Mouse (Mus musculus) left cerebral cortex, adult 11 months (tissue): ENCODE measurements around the gene Lrfn4.

Experiments
- DNase-seq: peaks from one replicate; pipeline ENCODE4 v3.0.0; 2022; ENCODE audit warnings: low spot score

The Lrfn4 gene

DNA sequence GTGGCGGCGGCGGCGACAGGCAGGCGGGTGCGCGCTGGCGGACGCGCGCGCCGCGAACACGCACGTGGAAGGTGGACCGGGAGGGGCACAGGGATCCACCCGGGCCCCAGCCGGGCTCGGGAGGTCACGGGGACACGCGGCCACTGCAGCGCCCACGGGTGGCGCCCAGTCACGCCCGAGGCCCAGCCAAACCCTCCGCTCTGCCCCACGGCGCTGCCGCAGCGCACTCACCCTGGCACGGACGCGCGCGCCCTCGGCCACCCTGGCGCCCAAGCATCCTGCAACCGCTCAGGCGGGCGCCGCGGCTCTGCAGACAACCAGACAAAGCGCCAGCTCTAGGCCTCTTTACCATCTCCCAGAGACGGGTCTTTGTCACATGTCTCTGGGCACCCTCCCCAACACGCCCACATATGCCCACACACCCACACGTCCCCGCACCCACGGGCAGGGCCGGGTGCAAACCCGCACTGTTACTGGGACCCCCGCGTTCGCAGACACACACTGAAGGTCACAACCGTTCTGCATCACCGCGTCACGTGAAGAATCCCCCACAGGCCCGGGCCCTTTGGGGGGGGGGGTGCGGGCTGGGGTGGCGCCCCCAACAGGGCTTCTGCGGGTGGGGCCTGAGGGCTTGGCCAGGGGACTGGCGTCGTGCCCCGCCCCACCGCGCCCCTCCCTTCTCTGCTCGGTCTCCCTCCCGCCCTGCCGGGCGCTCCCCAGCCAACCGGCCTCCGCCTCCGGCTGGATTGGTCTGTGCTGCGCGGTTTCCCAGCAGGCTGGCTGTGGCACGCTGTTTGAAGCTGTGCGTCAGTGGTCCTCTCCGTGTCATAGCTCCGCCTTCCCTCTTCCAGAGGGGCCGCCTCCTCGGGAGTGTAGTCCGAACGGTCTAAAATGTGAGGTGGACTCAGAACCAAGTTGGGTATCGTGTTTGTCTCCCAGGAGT is at the start of gene Lrfn4:
Gene Lrfn4, minus strand, starts transcription at position 517 of the 943 bp plus-strand sequence.
- peak; percentile 85 for DNase-seq

DNA sequence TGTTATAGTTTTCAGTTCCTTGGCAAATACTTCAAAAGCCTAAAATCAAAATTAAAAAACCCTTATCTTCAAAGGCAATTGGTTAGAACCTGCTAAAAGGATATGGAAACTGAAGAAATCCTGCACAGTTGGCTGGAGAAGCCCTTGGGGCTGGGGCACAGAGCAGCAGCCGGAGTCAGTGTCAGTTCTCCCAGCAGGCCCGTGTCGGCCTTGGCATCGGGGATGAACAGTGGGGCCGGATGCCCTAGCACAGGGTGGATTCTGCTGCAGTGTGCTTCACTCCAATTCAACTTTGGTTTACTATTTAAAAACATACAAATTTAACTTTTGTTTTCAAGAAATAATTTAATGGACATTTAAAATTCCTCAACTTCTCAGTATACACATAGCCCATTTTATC is 42.7 kb upstream of the Lrfn4 start:
- no peak for DNase-seq

DNA sequence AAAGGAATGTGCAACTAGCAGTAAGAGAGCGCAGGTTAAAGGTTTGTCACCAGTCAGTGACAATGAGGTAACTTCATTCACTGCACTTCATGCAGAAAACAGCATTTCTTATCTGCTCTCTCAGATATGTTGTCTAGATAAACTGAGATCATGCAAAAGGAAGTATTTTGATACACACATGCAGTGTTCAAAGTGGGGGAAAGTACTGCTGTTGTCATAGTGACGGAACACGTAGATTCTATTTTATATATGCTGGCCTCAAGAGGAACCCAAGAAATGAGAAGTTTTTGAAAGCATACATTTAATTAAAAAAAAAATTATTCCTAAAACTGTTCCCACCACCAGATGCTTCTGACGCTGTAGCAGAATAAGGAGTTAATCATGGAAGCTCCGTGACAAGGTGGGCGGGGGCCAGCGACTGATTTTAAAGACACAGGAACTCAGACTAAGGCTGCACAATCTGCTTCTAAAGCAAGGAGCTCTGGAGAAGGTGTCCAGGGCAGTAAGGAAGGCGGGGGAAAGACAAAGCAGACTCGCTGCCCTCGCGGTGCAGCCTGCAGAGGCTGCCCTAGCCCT is 31.5 kb upstream of the Lrfn4 start:
- DNase-seq: peak; percentile 31

DNA sequence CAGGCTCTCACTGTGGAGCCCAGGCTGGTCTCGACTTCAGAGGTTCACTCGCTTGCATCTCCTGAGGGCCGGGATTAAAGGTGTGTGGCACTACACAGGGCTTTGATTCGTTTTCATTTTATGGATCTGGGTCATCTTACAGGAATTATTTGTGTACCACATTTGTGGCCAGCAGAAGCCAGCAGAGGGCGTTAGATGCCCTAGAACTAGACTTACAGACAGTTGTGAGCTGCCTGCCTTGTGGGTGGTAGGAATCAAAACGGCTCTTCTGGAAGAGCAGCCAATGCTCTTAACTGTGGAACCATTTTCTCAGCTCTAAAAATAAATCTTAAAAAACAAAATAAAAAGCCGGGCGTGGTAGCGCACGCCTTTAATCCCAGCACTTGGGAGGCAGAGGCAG is 28.8 kb upstream of the Lrfn4 start:
- peak; percentile 61 for DNase-seq

DNA sequence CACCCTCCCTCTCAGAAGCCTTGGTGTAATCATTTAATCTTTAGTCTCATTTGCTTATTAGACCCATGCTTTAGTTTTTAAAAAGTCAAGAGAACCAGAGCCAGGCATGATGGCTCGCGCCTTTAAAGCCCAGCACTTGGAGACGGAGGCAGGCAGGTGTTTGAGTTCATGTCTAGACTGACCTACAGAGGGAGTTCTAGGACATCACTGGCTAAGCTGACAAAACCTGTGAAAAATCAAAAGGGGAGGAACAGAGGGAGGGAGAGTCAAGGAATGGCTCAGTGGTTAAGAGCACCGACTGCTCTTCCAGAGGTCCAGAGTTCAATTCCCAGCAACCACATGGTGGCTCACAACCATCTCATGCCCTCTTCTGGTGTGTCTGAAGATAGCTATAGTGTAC is 20.5 kb upstream of the Lrfn4 start:
- DNase-seq: no peak

DNA sequence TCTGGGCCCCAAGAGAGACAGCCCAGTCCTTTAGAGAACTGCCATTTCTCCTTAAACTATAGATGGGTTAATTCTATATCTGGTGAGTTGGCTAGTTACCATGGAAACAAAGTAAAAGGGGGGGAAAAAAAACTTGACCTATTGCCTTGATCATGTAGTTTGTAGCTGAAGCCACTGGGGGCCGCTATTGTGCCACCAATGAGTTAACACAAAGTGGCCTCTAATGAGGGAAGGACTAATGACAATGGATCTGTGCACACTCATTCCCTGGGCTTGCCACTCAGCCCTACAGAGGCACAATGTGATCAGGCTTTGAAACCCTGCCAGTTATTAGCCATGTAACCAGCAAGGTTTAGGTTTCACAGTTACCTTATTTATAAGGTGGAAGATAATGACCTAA is 13.4 kb upstream of the Lrfn4 start:
- DNase-seq: no peak

DNA sequence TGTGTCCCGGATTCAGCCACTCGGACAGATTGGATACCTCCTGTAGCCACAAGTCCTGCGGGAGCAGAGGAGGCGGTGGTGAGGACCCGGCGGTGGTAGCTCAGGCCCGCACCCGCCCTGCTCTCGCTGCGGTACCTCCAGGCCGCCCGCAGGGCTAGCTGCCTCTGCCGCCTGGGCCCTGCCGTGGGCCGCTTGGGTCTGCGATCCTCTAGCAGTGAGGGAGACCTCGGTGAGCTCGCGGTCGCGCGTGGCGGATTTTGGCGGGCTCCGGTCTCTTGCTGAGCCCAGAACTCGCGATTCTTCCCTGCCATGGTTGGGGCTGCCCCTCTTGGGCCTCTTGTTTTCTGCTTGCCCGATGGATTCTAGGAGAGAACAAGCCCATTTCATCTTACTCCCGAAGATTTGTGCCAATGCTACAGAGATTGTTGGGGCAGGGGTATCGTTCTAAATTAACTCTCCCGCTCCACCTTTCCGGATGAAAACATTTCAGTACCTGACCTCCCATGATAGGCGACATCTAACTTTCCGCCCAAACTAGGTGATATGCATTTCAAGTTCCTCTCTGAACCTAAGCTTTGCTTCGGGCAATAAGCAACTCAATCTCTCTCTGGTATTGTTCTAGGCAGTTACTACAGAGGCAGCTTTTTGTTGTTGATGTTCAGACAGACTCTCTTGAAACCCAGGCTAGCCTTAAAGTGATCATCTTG is 10.5 kb upstream of the Lrfn4 start:
- no peak for DNase-seq

DNA sequence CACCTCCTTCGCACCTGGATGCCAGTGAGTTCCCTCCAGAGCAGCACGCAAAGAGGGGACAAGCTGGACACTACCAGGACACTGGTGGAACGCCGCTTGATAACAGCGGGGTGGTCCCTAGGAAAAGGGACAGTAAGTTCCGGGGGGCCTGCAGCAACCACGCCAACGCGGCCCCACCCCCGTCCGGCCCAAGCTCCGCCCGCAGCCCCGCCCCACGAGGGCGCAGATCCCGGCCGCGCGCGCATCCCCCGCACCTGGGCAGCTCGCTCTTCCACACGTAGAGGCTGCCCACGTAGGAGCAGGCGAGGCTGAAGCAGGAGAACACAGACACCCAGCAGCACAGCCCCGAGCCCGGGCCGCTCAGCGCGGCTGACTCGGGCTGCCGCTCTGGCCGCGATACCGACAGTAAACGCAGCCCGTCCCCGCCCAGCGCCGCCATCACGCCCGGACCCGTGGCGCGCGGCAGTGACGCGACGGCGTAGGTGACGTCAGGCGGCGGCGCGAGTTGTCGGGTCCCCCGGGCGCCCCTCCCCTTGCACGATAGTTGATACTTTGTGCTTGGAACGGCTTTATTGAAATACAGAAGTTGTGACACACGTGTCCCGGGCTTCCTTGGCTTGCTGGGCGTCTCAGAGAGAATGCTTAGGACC is 9.8 kb upstream of the Lrfn4 start, which contains the start of gene Rce1:
Gene Rce1, minus strand, starts transcription at position 463 of the 650 bp plus-strand sequence.
- peak; percentile 81 for DNase-seq

DNA sequence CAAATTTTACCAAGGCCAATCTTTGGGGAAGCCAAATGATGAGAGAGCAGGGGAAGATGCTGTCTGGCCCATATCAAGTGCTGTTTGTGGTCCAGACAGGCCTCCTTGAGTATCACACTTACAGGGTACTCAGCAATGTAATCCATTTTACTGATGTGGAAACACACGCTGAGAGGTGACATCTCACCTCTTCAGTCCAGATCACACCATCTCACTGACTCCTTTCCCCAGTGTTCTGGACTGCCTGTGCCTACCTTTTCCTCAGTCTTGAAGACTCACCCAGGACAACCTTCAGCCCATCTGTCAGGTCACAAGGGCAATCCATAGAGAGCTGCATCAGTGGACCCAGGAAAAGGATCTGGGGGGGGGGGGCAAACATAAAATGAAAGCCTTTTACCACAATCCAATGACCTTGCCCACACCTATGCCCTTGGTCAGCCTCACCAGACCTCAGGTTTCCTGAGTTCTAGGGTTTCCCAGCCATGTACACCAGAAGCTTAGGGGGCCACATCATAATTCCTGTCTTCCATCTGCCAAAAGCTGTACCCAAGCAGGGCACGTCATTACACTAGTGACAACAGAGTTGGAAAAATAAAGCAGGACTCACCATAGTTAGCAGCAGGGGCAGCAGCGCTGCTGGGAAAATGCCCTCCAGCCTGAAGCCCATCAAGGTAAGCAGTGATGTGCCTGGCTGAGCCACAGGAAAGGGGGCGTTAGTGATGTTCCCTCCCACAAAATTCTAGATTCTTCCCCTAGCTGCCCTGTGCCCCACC is 9.1 kb upstream of the Lrfn4 start:
- DNase-seq: no peak

DNA sequence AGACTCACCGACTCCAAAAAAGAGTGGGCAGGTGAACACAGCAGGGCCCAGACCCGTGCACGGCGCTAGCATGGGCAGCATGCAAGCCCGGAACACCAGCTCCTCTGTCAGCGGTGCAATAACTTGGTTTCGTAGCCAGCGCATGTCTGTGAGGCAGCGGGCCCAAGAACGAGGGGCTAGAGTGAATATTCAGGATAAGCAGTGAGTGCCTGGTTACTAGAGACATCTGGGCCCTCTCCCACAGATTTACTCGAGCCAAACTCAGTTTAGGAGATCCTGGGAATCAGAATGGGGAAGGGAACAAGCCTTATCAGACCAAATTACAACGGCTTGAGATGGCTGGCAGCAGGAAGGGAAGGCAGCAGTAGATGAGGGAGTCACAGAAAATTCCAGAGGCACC is 8.5 kb upstream of the Lrfn4 start:
- no peak for DNase-seq

DNA sequence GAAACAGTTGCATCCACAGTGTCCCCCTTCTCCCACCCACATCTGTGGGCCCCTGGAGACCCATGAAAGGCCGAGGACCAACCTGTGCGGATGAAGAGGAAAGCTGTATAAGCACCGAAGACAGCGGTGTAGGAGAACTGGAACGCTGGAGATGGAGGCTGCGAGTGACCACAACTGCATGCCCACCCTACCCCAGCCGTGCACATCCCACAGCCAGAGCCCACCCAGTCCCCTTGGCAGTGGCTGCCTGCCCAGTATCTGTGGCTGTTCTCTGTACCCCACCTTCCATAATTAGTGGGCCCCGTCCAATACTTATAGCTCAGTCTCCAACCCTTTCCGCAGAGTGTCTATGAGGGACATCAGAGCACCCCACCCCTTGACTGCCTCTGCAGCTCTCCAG is 8.0 kb upstream of the Lrfn4 start:
- DNase-seq: no peak

DNA sequence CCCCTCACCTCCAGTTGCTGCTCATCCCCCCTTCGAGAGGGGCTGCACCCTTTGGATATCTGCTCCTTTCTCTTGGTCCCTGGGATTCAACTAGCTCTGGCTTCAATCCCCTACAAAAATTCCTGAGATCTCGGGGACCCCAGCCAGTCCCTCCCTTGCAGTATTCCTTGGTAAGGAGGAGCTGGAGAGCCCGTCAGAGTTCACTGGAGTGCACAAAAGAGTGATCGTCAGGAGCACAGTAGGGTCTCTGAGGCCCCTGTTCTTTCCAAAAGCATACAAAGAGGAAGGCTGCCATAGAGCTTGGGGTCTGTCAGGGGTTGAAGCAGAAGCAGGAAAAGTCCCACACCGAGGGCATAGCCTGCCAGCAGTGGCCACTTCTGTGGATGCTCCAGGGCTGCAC is 7.3 kb upstream of the Lrfn4 start:
- no peak for DNase-seq

DNA sequence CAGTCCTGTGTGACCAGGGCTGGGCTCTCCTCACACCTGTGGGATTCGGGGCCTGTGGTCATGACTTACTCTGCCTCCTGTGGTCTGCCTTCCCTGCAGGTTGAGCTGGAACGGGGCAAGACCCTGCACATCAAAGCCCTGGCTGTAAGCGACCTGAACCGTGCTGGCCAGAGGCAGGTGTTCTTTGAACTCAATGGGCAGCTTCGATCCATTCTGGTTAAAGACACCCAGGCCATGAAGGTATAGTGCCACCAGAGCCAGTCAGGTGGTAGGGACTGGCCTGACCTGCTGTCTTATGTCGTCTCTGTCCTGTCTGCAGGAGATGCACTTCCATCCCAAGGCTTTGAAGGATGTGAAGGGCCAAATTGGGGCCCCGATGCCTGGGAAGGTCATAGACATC is 5.3 kb upstream of the Lrfn4 start:
- no peak for DNase-seq

DNA sequence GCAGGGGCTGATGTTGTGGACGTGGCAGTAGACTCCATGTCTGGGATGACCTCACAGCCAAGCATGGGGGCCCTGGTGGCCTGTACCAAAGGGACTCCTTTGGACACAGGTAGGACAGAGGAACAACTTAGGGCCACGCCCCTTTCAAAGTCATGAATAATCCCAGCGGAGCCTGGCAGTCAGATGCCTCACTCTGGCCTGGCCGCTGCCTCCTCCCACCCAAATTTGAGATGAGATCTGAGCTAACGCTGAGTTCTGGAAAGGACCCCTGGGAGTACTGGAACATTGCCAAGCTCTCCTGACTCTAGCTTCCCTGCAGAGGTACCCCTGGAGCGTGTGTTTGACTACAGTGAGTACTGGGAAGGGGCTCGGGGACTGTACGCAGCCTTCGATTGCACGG is 4.0 kb upstream of the Lrfn4 start:
- DNase-seq: no peak

DNA sequence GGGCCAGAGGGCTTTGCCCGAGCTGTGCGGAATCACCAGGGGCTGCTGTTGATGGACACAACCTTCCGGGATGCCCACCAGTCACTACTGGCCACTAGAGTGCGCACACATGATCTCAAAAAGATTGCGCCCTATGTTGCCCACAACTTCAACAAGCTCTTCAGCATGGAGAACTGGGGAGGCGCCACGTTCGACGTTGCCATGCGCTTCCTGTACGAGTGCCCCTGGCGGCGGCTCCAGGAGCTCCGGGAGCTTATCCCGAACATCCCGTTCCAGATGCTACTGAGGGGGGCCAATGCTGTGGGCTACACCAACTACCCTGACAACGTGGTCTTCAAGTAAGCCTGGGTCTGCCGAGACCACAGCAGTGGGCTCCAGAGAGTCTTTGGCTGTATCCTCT is 2.7 kb upstream of the Lrfn4 start:
- DNase-seq: no peak

DNA sequence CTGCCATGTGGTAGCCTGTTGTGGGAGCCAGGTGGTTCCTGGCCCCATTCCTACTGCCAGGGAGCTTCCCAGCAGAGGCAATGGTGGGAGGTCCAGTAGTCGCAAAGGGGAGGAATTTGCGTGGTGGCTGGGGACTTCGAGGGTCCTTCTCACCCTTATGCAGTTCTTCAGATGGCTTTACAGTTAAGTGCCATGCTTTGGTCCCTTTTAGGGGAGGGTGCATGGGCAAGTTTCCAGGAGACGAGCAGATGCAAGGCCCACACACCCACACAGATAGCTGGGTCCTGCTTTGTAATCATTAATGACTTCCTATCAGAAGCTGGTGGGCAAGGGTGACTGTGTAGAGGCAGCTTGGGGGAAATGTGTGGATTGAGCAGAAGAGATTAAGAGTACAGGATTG is 1.1 kb upstream of the Lrfn4 start:
- DNase-seq: no peak

DNA sequence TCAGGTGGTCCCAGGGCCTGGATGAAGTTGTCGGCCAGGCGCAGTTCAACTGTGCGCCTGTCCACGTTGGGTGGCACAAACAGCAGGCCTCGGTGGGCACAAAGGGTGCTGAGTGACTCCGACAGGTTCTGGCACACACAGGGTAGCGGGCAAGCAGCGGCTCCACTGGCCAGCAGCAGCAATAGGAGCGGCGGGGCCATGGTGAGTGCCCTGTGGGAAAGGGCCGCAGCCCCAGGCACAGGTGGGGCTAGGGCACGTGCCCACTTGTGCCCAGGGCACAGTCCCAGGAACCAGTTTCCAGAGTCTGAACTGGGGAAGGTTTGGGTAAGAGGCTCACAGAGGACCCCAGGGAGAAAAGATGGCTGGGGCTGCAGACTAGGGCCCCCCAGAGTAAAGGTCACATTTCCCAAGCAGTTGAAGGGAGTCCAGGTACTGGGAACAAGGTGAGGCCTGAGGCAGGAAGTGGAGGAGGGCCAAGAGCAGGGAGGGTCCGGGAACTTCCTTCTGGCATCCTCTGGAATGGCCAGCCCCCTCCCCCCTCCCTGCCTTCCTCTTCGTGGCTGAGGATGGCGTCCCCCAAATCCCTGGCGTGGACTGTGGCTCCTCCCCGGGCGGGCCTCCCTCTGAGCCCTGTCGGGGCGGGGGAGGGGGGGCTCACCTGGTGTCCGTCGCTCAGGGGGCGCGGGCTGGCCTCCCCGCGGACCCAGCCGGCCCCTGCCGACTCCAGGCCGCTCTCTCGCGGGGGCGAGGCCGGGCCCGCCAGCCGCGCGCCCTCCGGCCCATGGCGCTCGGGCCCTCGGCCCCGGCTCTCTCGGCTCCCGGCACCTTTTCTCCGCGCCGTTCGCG is 939 bp downstream of the Lrfn4 start:
- DNase-seq: no peak

DNA sequence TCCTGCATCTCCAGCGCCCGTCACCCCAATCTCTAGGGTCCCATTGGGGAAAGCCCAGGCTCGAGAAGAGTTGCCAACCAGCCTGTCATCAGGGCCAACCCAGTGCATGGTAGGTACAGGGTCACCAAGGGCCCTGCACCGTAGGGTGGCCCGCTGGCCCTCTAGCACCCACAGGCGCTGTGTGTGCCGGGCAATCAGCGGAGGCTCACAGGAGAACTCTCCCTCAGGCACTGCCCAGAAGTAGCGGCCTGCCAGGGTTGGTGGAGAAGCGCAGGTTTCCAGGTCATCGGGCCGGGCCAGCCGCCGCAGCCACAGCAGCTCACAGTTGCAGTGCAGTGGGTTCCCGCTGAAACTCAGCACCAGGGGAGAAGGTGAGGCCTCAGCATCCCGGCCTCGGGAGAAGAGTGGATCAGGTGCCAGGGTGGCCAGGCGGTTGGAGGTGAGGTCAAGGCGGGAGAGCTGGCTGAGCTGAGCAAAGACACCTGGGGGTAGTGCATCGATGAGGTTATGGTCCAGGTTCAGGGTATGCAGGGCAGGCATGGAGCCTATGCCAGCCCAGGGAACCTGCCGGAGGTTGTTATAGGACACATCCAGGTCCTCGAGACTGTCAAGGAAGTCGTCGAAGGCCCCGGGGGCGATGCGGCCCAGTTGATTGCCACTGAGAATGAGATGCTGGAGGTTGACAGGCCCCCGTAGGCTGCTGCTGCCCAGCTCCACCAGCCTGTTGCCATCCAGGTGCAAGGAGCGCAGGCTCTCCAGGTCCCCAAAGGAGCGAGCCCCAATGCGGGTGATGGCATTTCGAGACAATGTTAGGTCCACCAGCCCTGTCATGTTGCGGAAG is 1.8 kb downstream of the Lrfn4 start:
- DNase-seq: no peak

DNA sequence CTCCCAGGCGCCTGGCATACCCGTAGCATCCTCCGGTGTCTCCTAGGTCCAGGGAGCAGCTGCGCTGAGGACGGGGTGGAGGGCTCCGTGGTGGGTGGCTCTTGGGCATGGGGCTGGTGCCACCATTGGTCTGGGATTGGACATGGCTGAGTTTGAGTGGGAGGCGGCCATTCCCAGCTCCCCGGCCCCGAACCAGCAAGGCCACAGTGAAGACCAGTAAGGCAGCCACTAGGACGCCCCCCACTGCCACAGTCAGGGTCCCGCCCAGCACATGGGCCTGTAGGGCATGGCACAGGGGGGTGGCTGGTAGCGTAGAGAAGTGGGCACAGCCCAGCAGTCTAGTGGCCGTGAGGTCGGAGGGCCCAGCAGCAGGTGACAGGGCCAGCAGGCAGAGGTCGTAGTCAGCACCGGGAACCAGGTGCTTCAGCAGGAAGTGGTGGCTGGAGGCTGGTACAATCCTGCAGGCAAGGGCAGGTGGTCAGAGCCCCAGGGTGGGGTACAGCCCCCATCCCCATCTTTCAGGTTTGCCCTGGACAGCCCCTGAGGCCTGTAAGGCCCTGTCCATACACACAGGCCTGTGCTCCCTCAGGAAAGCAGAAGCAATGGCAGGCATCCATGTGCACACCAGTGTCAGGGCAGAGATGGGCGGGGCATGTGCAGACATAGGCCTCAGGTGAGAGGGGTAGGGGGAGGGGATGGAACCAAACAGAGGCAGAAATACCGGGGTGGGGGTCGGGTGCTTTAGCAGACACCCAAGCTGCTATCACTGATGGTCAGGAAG is 3.1 kb downstream of the Lrfn4 start:
- DNase-seq: no peak
